Mouse (Mus musculus): Measurements from ENCODE around the gene Trim75. TPM values are rescaled to one million over a fixed set of nuclear protein-coding genes. Genes with fewer than 3 reads are reported as not detected.

Gene Trim75
- total RNA-seq (2023) = not detected

GRCm38 (mm10) chr8:64987731-64988130 lies at the start of gene Trim75:
Gene Trim75, minus strand, starts transcription at chr8:64987831.

GRCm38 (mm10) chr8:65037117-65037533 lies 49.5 kb upstream of the Trim75 start, which contains the start of gene Apela:
Gene Apela, minus strand, starts transcription at chr8:65037336.

GRCm38 (mm10) chr8:65018423-65018822 lies 30.8 kb upstream of the Trim75 start, which contains the start of the genes Trim61 and Trim60:
Gene Trim61, minus strand, starts transcription at chr8:65018523.
Gene Trim60, minus strand, starts transcription at chr8:65018584.

GRCm38 (mm10) chr8:64946820-64947697 lies 40.6 kb downstream of the Trim75 start, which contains the start of gene Tmem192:
Gene Tmem192, plus strand, starts transcription at chr8:64947185.

Other genes starting within 250 kb of the Trim75 start
- 33.4 TPM for gene Klhl2, start 137.8 kb downstream of the Trim75 start, total RNA-seq (2023)
- gene Tmem192, start 40.6 kb downstream of the Trim75 start, total RNA-seq (2023) = 46.4 TPM
- not detected for gene Trim61, start 30.7 kb upstream of the Trim75 start, total RNA-seq (2023)
- not detected for gene Trim60, start 30.8 kb upstream of the Trim75 start, total RNA-seq (2023)
- not detected for gene Apela, start 49.5 kb upstream of the Trim75 start, total RNA-seq (2023)
- gene Gm10663, start 87.2 kb upstream of the Trim75 start, total RNA-seq (2023) = not detected
- not detected for gene BC030870, start 141.7 kb upstream of the Trim75 start, total RNA-seq (2023)

Data from CD4-positive naive resting alpha-beta T cell, adult 76 days (primary cell).